Mouse (Mus musculus): Measurements from ENCODE around the gene Trp53inp2. TPM values are rescaled to one million over a fixed set of nuclear protein-coding genes. Genes with fewer than 3 reads are reported as not detected.

Gene Trp53inp2
- polyA plus RNA-seq, 1 experiment = 211 TPM

GRCm38 (mm10) chr2:155374521-155374920 lies 6.3 kb upstream of the Trp53inp2 start:
- DNase-seq = no peak
- Histone ChIP-seq H3K27me3 (ENCODE audit: control insufficient read depth, insufficient read depth, low read length) (no peaks in the 10 kb centered on the region), H3K4me1 (ENCODE audit: control insufficient read depth, insufficient read depth, low read length) (no peaks in the 10 kb centered on the region), H3K27ac (ENCODE audit: insufficient read depth, low read length) (no peak overlapping the region), H3K4me3 (replicated peaks; ENCODE audit: insufficient read depth, low read depth, low read length) (no peak overlapping the region)
- TF ChIP-seq CTCF (IDR thresholded peaks at IDR 0.05; ENCODE audit: borderline replicate concordance, insufficient read depth, low read depth, low read length) (no peak), POLR2A (IDR thresholded peaks at IDR 0.05; ENCODE audit: borderline replicate concordance, insufficient read depth, low read length) (no peak)

DNA sequence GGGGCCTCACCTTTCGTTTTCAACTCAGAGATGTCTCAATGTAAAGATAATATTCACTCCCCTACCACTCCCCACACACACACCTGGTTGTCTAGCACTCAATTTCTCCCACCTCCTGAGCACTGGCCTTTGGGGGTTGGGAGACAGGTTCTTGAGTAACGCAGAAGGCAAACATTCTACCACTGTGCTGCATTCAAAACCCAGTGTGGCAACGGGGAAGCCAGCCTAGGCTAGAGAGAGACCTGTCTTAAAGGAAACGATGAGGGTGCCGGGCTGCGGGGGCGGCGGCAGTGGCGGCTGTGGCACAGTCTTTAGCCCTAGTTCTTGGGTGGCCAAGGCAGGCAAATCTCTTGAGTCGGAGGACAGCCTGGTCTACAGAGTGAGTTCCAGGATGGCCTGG lies 4.7 kb upstream of the Trp53inp2 start:
- Histone ChIP-seq H3K4me1 (ENCODE audit: control insufficient read depth, insufficient read depth, low read length) (peaks cover 5% of the 10 kb centered on the region; the same call in 1 of the 2 replicates), H3K27ac (ENCODE audit: insufficient read depth, low read length) (no peak overlapping the region), H3K4me3 (replicated peaks; ENCODE audit: insufficient read depth, low read depth, low read length) (no peak overlapping the region), H3K27me3 (ENCODE audit: control insufficient read depth, insufficient read depth, low read length) (no peaks in the 10 kb centered on the region)
- DNase-seq = no peak
- TF ChIP-seq POLR2A (IDR thresholded peaks at IDR 0.05; ENCODE audit: borderline replicate concordance, insufficient read depth, low read length) (no peak), CTCF (IDR thresholded peaks at IDR 0.05; ENCODE audit: borderline replicate concordance, insufficient read depth, low read depth, low read length) (no peak)
- WGBS = 86% methylated on average over 10 of the region's 10 CpGs

DNA sequence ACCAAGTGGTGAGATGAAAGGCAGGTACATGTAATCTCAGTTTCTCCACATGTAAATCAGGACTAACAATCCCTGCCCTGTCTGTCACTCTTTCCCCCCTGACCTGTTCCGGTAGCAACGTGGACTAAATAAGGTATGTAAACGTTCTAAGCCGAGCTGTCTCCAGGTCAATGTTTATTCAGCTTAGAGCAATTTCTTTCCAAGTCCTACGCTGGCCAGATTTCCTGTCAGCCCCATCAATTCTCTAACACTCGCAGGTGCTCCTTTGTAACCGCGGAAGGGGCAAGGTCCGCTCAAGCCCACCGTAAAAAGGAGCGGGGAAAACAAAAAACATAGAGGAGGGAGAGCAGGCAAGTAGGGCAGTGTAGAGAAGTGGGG lies 190 bp downstream of the Trp53inp2 start:
- Histone ChIP-seq H3K27me3 (ENCODE audit: control insufficient read depth, insufficient read depth, low read length) (no peaks in the 10 kb centered on the region), H3K4me1 (ENCODE audit: control insufficient read depth, insufficient read depth, low read length) (peaks cover 16% of the 10 kb centered on the region), H3K27ac (ENCODE audit: insufficient read depth, low read length) (peak overlapping the region; percentile 98), H3K4me3 (replicated peaks; ENCODE audit: insufficient read depth, low read depth, low read length) (peak overlapping the region; percentile 95)
- TF ChIP-seq POLR2A (IDR thresholded peaks at IDR 0.05; ENCODE audit: borderline replicate concordance, insufficient read depth, low read length) (no peak), CTCF (IDR thresholded peaks at IDR 0.05; ENCODE audit: borderline replicate concordance, insufficient read depth, low read depth, low read length) (no peak)
- peak in 1 of 2 experiments; percentile 39 for DNase-seq
- 0% methylated on average over 11 of the region's 11 CpGs for WGBS

DNA sequence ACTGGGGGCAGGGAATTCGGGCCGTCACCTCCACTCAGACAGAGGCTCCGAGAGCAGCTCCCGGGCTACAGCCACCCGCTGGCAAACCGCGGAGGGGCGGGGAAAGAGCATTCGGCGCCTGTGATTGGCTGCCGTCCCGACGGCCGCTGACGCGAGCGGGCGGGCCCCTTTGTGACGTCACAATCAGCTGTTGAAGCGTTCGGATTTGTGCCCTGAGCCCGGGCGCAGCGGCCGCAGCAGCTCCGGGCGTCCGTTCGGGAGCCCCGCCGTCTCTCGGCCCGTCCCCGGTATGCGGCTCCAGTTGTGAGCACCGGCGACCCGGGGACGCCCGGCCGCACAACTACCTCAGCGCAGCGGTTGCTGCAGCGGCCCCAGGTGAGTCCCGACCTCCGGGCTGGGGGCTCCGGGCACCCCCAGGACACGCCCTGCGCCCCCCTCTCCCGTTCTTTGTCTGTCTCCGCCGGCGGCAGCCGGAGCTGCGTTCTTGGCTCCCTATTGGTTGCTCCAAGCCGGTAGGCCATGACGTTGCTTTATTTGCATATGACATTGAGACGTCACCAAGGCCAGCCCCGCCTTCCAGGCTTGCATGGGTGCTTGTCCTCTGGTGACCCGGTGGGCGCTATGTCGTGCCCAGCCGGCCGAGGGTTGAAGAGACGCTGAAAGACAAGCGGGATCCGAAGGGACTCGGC lies 928 bp downstream of the Trp53inp2 start:
- under 1% methylated on average over 68 of the region's 68 CpGs for WGBS
- peak; percentile 98 to 99 for DNase-seq
- TF ChIP-seq CTCF (IDR thresholded peaks at IDR 0.05; ENCODE audit: borderline replicate concordance, insufficient read depth, low read depth, low read length) (no peak), POLR2A (IDR thresholded peaks at IDR 0.05; ENCODE audit: borderline replicate concordance, insufficient read depth, low read length) (peak; percentile 86)
- Histone ChIP-seq H3K4me3 (replicated peaks; ENCODE audit: insufficient read depth, low read depth, low read length) (peak overlapping the region; percentile 95), H3K27ac (ENCODE audit: insufficient read depth, low read length) (peak overlapping the region; percentile 98), H3K27me3 (ENCODE audit: control insufficient read depth, insufficient read depth, low read length) (no peaks in the 10 kb centered on the region), H3K4me1 (ENCODE audit: control insufficient read depth, insufficient read depth, low read length) (peaks cover 23% of the 10 kb centered on the region)

- 11% methylated on average over 6 of the region's 6 CpGs for WGBS
- H3K27me3 ChIP-seq (ENCODE audit: control insufficient read depth, insufficient read depth, low read length) = no peaks in the 10 kb centered on the region
- H3K4me3 ChIP-seq (replicated peaks; ENCODE audit: insufficient read depth, low read depth, low read length) = peak overlapping the region; percentile 95
- no peak for DNase-seq
- peak overlapping the region; percentile 98 for H3K27ac ChIP-seq (ENCODE audit: insufficient read depth, low read length)
- TF ChIP-seq POLR2A (IDR thresholded peaks at IDR 0.05; ENCODE audit: borderline replicate concordance, insufficient read depth, low read length) (no peak), CTCF (IDR thresholded peaks at IDR 0.05; ENCODE audit: borderline replicate concordance, insufficient read depth, low read depth, low read length) (no peak)
- peaks cover 25% of the 10 kb centered on the region for H3K4me1 ChIP-seq (ENCODE audit: control insufficient read depth, insufficient read depth, low read length)
These were observed 1.5 kb downstream of the Trp53inp2 start for GRCm38 (mm10) chr2:155382332-155382700.

DNA sequence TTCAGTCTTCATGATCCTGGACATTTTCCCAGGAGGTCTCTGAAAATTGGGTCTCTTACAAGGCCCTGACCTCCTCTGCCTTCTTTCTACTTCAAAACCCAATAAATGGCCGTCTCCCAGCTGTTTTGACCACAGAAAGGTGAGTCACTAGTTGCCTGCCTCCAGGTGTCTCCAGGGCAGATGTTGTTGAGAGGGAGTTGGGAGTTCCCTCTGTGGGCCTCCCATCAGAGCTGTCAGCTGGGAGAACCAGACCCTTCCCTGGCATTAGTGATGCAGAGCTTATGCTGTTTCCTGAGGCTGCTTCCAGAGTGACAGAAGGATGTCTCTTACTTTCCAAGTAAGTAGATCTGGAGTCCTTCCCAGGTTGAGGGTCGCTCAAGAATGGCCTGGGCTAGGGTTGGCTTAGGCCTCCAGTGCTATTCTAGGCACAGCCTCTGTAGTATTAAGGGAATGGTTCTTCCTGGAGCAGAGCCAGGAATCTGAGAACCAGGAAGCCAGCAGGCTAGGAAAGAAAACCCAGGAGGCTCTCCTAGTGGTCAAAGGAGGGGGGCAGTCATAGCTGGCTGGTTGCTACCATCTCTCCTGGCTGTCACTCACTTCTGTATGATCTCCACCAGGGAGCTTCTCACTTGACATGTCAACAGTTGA lies 2.1 kb downstream of the Trp53inp2 start:
- peaks cover 25% of the 10 kb centered on the region for H3K4me1 ChIP-seq (ENCODE audit: control insufficient read depth, insufficient read depth, low read length)
- no peaks in the 10 kb centered on the region for H3K27me3 ChIP-seq (ENCODE audit: control insufficient read depth, insufficient read depth, low read length)
- 40% methylated on average over 2 of the region's 2 CpGs for WGBS
- DNase-seq = peak; percentile 46 to 63
- H3K4me3 ChIP-seq (replicated peaks; ENCODE audit: insufficient read depth, low read depth, low read length) = peak overlapping the region; percentile 95
- no peak for TF ChIP-seq POLR2A (IDR thresholded peaks at IDR 0.05; ENCODE audit: borderline replicate concordance, insufficient read depth, low read length)
- TF ChIP-seq CTCF (IDR thresholded peaks at IDR 0.05; ENCODE audit: borderline replicate concordance, insufficient read depth, low read depth, low read length) = no peak
- peak overlapping the region; percentile 24 for H3K27ac ChIP-seq (ENCODE audit: insufficient read depth, low read length)

- Histone ChIP-seq H3K4me1 (ENCODE audit: control insufficient read depth, insufficient read depth, low read length) (peaks cover 24% of the 10 kb centered on the region), H3K27me3 (ENCODE audit: control insufficient read depth, insufficient read depth, low read length) (no peaks in the 10 kb centered on the region), H3K27ac (ENCODE audit: insufficient read depth, low read length) (no peak overlapping the region), H3K4me3 (replicated peaks; ENCODE audit: insufficient read depth, low read depth, low read length) (no peak overlapping the region)
- WGBS = 8% methylated on average over 7 of the region's 7 CpGs
- peak; percentile 80 to 84 for DNase-seq
- TF ChIP-seq CTCF (IDR thresholded peaks at IDR 0.05; ENCODE audit: borderline replicate concordance, insufficient read depth, low read depth, low read length) (peak; percentile 72), POLR2A (IDR thresholded peaks at IDR 0.05; ENCODE audit: borderline replicate concordance, insufficient read depth, low read length) (no peak)
These were observed 4.2 kb downstream of the Trp53inp2 start for GRCm38 (mm10) chr2:155385090-155385489.

Data from cerebellum, adult 2 months (tissue).